Mouse (Mus musculus) embryonic fibroblast, embryonic 13.5 days (primary cell): Measurements from ENCODE around the gene Eef2k.

Source experiments
- CTCF ChIP-seq: IDR thresholded peaks from 2 replicates; pipeline ENCODE4 v1.5.1; 2011; ENCODE audit warnings: mild to moderate bottlenecking, control low read depth, low read length, moderate library complexity, borderline replicate concordance; ENCODE audit not compliant: insufficient read depth
- POLR2A ChIP-seq: IDR thresholded peaks from 2 replicates; pipeline ENCODE4 v1.6.1; 2011; ENCODE audit warnings: low read depth, mild to moderate bottlenecking, control low read depth, low read length, moderate library complexity

DNA sequence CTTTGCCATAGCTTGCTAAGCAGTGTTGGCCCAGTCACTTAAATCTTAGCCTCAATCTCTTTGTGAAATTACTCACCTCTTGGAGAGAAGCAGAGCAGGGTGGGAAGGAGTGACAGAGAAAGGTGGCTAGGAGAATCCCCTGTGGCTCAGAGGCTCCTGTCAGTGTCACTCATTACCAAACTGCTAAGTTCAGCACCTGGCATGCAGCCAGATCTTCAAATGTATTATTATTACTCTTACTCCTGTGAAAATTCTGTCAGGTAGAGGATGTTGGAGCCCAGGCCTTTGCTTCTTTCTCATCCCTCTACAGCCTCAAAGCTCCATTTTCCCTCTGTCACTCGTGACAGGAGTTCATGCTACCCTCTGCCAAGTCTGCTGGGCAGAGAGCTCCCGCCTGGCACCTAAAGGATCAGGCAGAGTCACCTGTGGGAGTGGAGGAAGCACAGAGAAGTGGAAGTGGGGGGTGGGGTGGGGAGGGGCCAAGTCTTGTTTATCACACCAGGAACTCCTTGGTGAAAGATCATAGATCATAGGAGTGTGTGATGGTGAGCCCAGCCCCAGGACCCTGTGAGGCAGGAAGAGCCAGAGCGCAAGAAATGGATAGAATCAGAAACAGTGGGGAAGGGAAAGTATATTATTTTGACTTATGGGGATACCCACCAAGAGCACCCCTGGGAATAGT, 6.3 kb downstream of the Eef2k start:
- TF ChIP-seq POLR2A: no peak
- no peak for TF ChIP-seq CTCF
